Mouse (Mus musculus) urinary bladder, postnatal 4 days (tissue): ENCODE measurements around the gene Rab37.

Source experiments
- DNase-seq, 2 experiments: peaks; one replicate each; pipeline ENCODE4 v3.0.0; 2021 to 2022; ENCODE audit warnings: low spot score in 2 of 2

The Rab37 gene

GRCm38 (mm10) chr11:115197558-115197957, 106.3 kb downstream of the Rab37 start:
- DNase-seq = no peak

GRCm38 (mm10) chr11:115198932-115199384, 107.7 kb downstream of the Rab37 start:
- DNase-seq = no peak

GRCm38 (mm10) chr11:115200520-115200919, 109.3 kb downstream of the Rab37 start:
- DNase-seq = no peak

- DNase-seq = peak; percentile 64 to 81
Observed at GRCm38 (mm10) chr11:115202316-115202715, 111.1 kb downstream of the Rab37 start.

GRCm38 (mm10) chr11:115202756-115203155, 111.5 kb downstream of the Rab37 start:
- DNase-seq = no peak

- no peak for DNase-seq
Observed at GRCm38 (mm10) chr11:115208126-115208525, 116.9 kb downstream of the Rab37 start.

GRCm38 (mm10) chr11:115208776-115209732, 117.8 kb downstream of the Rab37 start:
- DNase-seq = no peak

GRCm38 (mm10) chr11:115209958-115210357, 118.7 kb downstream of the Rab37 start:
- no peak for DNase-seq
